Comparison of ENCODE assay signal across 28 mouse cellular contexts in genomic region chr19:46616378-46616777, GRCm38 (mm10). TPM values are rescaled to one million over a fixed set of nuclear protein-coding genes. Genes with fewer than 3 reads are reported as not detected.
DNase-seq lines count a peak whose midpoint lies in the region; ATAC-seq and TF ChIP-seq lines count a peak whose summit lies in the region.
"Had no signal": no experiment of that assay in that cellular context is flagged by ENCODE, and none has a peak within 500 bp of the region (broad histone marks: within the 10 kb centered on the region; RNA-seq: fewer than 3 reads in every experiment).

No protein-coding gene starts in this region.

- peak overlapping the region; percentile 91; the same call in 1 of the 2 replicates for H3K27ac ChIP-seq in heart, embryonic 10.5 days
- H3K27ac ChIP-seq in heart, adult 2 months = no peak overlapping the region
- H3K27ac ChIP-seq in intestine, embryonic 16.5 days (ENCODE audit: low read length) = no peak overlapping the region
- H3K27ac ChIP-seq in intestine, embryonic 15.5 days = no peak overlapping the region
- H3K27ac ChIP-seq in midbrain, embryonic 11.5 days (ENCODE audit: low read depth, low read length) = no peak overlapping the region
- H3K27ac ChIP-seq in midbrain, embryonic 14.5 days (replicated peaks; ENCODE audit: low read depth, low read length) = no peak overlapping the region
- peak overlapping the region; percentile 12; the same call in 1 of the 2 replicates for H3K27ac ChIP-seq in bone marrow, adult 2 months (ENCODE audit: control insufficient read depth, insufficient read depth, low read depth, low read length, poor library complexity)
- H3K27ac ChIP-seq: embryonic facial prominence, embryonic 13.5 days; forebrain, embryonic 12.5 days; heart, embryonic 15.5 days; hindbrain, embryonic 13.5 days; hindbrain, postnatal 0 days had no signal

- TF ChIP-seq EP300 in heart, adult 2 months (IDR thresholded peaks at IDR 0.05; ENCODE audit: insufficient read depth, low read depth, low read length) = no peak

- TF ChIP-seq POLR2A in heart, adult 2 months (IDR thresholded peaks at IDR 0.05; ENCODE audit: insufficient read depth, low read depth, low read length) = no peak
- no peak for TF ChIP-seq POLR2A in bone marrow, adult 2 months (IDR thresholded peaks at IDR 0.05; ENCODE audit: borderline replicate concordance, control insufficient read depth, low read depth, low read length)

- H3K9ac ChIP-seq in heart, adult 2 months (ENCODE audit: low read depth, low read length) = no peak overlapping the region
- H3K9ac ChIP-seq in intestine, embryonic 16.5 days (ENCODE audit: low read depth, low read length) = 0 out of 2 replicates have a peak overlapping the region, but pooled peaks have one; percentile 29
- H3K9ac ChIP-seq in intestine, embryonic 15.5 days = no peak overlapping the region
- no peak overlapping the region for H3K9ac ChIP-seq in midbrain, embryonic 11.5 days (ENCODE audit: low read length)
- no peak overlapping the region for H3K9ac ChIP-seq in midbrain, embryonic 14.5 days (replicated peaks; ENCODE audit: low read length)
- H3K9ac ChIP-seq: embryonic facial prominence, embryonic 13.5 days; forebrain, embryonic 12.5 days; heart, embryonic 15.5 days; hindbrain, embryonic 13.5 days had no signal

- peaks cover 17% of the 10 kb centered on the region for H3K36me3 ChIP-seq in heart, embryonic 10.5 days
- peaks cover 10% of the 10 kb centered on the region for H3K36me3 ChIP-seq in heart, adult 2 months (ENCODE audit: control insufficient read depth, insufficient read depth, low read length)
- H3K36me3 ChIP-seq in intestine, embryonic 16.5 days (ENCODE audit: control insufficient read depth, insufficient read depth, low read length) = 0 out of 2 replicates have a peak, but pooled peaks cover 3% of the 10 kb centered on the region
- no peaks in the 10 kb centered on the region for H3K36me3 ChIP-seq in intestine, embryonic 15.5 days
- H3K36me3 ChIP-seq in midbrain, embryonic 11.5 days (ENCODE audit: control insufficient read depth, insufficient read depth, low read length) = no peaks in the 10 kb centered on the region
- peaks cover 11% of the 10 kb centered on the region for H3K36me3 ChIP-seq in midbrain, embryonic 14.5 days (ENCODE audit: control insufficient read depth, insufficient read depth, low read length)

- no peaks in the 10 kb centered on the region for H3K27me3 ChIP-seq in heart, embryonic 10.5 days (ENCODE audit: insufficient read depth, poor library complexity, severe bottlenecking)
- no peaks in the 10 kb centered on the region for H3K27me3 ChIP-seq in heart, adult 2 months (ENCODE audit: control insufficient read depth, insufficient read depth, low read length)
- no peaks in the 10 kb centered on the region for H3K27me3 ChIP-seq in intestine, embryonic 16.5 days (replicated peaks; ENCODE audit: control insufficient read depth, insufficient read depth, low read length)
- no peaks in the 10 kb centered on the region for H3K27me3 ChIP-seq in intestine, embryonic 15.5 days (replicated peaks)
- H3K27me3 ChIP-seq in midbrain, embryonic 11.5 days (ENCODE audit: control insufficient read depth, insufficient read depth, low read length) = no peaks in the 10 kb centered on the region
- no peaks in the 10 kb centered on the region for H3K27me3 ChIP-seq in midbrain, embryonic 14.5 days (ENCODE audit: control insufficient read depth, insufficient read depth, low read length)
- H3K27me3 ChIP-seq: embryonic facial prominence, embryonic 13.5 days; forebrain, embryonic 12.5 days; heart, embryonic 15.5 days; hindbrain, embryonic 13.5 days had no signal

- H3K79me2 ChIP-seq in heart, adult 2 months (replicated peaks; ENCODE audit: control insufficient read depth, insufficient read depth, low read length) = no peaks in the 10 kb centered on the region; the same call in 1 of the 2 replicates

- no peak overlapping the region for H3K4me3 ChIP-seq in heart, embryonic 10.5 days
- H3K4me3 ChIP-seq in heart, adult 2 months = no peak overlapping the region
- H3K4me3 ChIP-seq in intestine, embryonic 16.5 days (ENCODE audit: low read length) = no peak overlapping the region
- no peak overlapping the region for H3K4me3 ChIP-seq in intestine, embryonic 15.5 days (replicated peaks)
- H3K4me3 ChIP-seq in midbrain, embryonic 11.5 days (ENCODE audit: low read depth, low read length) = no peak overlapping the region
- H3K4me3 ChIP-seq in midbrain, embryonic 14.5 days (replicated peaks; ENCODE audit: low read depth, low read length) = no peak overlapping the region
- H3K4me3 ChIP-seq in bone marrow, adult 2 months (replicated peaks; ENCODE audit: control insufficient read depth, low read depth, low read length) = no peak overlapping the region
- H3K4me3 ChIP-seq: embryonic facial prominence, embryonic 13.5 days; forebrain, embryonic 12.5 days; heart, embryonic 15.5 days; hindbrain, embryonic 13.5 days had no signal

- intact Hi-C loops in heart, adult 2 months (cut with DNase I) = no loop called here

- no peaks in the 10 kb centered on the region for H3K9me3 ChIP-seq in heart, embryonic 10.5 days
- H3K9me3 ChIP-seq in intestine, embryonic 16.5 days (ENCODE audit: control insufficient read depth, low read length) = no peaks in the 10 kb centered on the region
- no peaks in the 10 kb centered on the region for H3K9me3 ChIP-seq in intestine, embryonic 15.5 days
- H3K9me3 ChIP-seq in midbrain, embryonic 11.5 days (ENCODE audit: control insufficient read depth, low read length) = no peaks in the 10 kb centered on the region
- no peaks in the 10 kb centered on the region for H3K9me3 ChIP-seq in midbrain, embryonic 14.5 days (ENCODE audit: control insufficient read depth, low read length)
- H3K9me3 ChIP-seq: embryonic facial prominence, embryonic 13.5 days; forebrain, embryonic 12.5 days; G1E; heart, embryonic 15.5 days; hindbrain, embryonic 13.5 days had no signal

- WGBS in heart, embryonic 10.5 days = 52% methylated on average over 11 of the region's 11 CpGs
- 73% methylated on average over 11 of the region's 11 CpGs for WGBS in heart, adult 2 months
- 62% methylated on average over 11 of the region's 11 CpGs for WGBS in intestine, embryonic 16.5 days
- 54% methylated on average over 11 of the region's 11 CpGs for WGBS in intestine, embryonic 15.5 days
- WGBS in midbrain, embryonic 11.5 days = 88% methylated on average over 11 of the region's 11 CpGs
- 85% methylated on average over 11 of the region's 11 CpGs for WGBS in midbrain, embryonic 14.5 days
- 75% methylated on average over 11 of the region's 11 CpGs for WGBS in bone marrow, adult 2 months

- H3K4me2 ChIP-seq in intestine, embryonic 16.5 days (ENCODE audit: low read depth, low read length) = no peak overlapping the region
- no peak overlapping the region for H3K4me2 ChIP-seq in intestine, embryonic 15.5 days (replicated peaks)
- no peak overlapping the region for H3K4me2 ChIP-seq in midbrain, embryonic 11.5 days
- H3K4me2 ChIP-seq in midbrain, embryonic 14.5 days (ENCODE audit: low read length) = no peak overlapping the region
- H3K4me2 ChIP-seq: embryonic facial prominence, embryonic 13.5 days; forebrain, embryonic 12.5 days; heart, embryonic 15.5 days; hindbrain, embryonic 13.5 days had no signal

- no peak for ATAC-seq in intestine, embryonic 16.5 days
- no peak for ATAC-seq in intestine, embryonic 15.5 days
- ATAC-seq in midbrain, embryonic 11.5 days (ENCODE audit: low FRiP score) = no peak
- no peak for ATAC-seq in midbrain, embryonic 14.5 days (ENCODE audit: low FRiP score, low TSS enrichment)
- ATAC-seq: activated CD4-positive, CD25-positive, alpha-beta regulatory T cell, adult 4 months; CD4-positive, CD25-positive, alpha-beta regulatory T cell, adult 4 months; forebrain, embryonic 16.5 days; hindbrain, postnatal 0 days had no signal

- peaks cover 70% of the 10 kb centered on the region for H3K4me1 ChIP-seq in heart, embryonic 10.5 days
- peaks cover 29% of the 10 kb centered on the region for H3K4me1 ChIP-seq in heart, adult 2 months (ENCODE audit: control insufficient read depth, insufficient read depth, low read length)
- H3K4me1 ChIP-seq in intestine, embryonic 16.5 days (ENCODE audit: control insufficient read depth, insufficient read depth, low read length) = peaks cover 21% of the 10 kb centered on the region
- H3K4me1 ChIP-seq in intestine, embryonic 15.5 days (replicated peaks) = peaks cover 33% of the 10 kb centered on the region
- peaks cover 11% of the 10 kb centered on the region for H3K4me1 ChIP-seq in midbrain, embryonic 11.5 days (ENCODE audit: control insufficient read depth, insufficient read depth, low read length)
- peaks cover 17% of the 10 kb centered on the region for H3K4me1 ChIP-seq in midbrain, embryonic 14.5 days (ENCODE audit: control insufficient read depth, insufficient read depth, low read length)
- H3K4me1 ChIP-seq in bone marrow, adult 2 months (ENCODE audit: control insufficient read depth, insufficient read depth, low read length) = peaks cover 13% of the 10 kb centered on the region

- no peak for DNase-seq in heart, embryonic 10.5 days (ENCODE audit: low spot score)
- DNase-seq in heart, adult 2 months = no peak
- peak; percentile 78 for DNase-seq in midbrain, embryonic 11.5 days (ENCODE audit: low spot score, missing footprints)
- DNase-seq in midbrain, embryonic 14.5 days = no peak
- no peak for DNase-seq in thymus, postnatal 10 days (ENCODE audit: low spot score in 2 of 2)
- DNase-seq: adrenal gland, postnatal 14 days; B cell, adult 2 months; cerebellum, adult 18-20 months; cerebellum, adult 9-11 months; cerebellum, postnatal 36 days; gastrocnemius, postnatal 10 days; heart, adult 18-20 months; heart, postnatal 4 days had no signal

- TF ChIP-seq CTCF in heart, adult 2 months (IDR thresholded peaks at IDR 0.05) = no peak
- no peak for TF ChIP-seq CTCF in bone marrow, adult 2 months (IDR thresholded peaks at IDR 0.05; ENCODE audit: control insufficient read depth, insufficient read depth, low read length)

RNA-seq across cellular contexts. Expression of gene Wbp1l, which starts 17.5 kb away (rescaled TPM):
- polyA plus RNA-seq in heart, embryonic 10.5 days (2016; fragmentation: Nextera tagmentation; extraction: Ambion mirVana) = 53.9 and 61.8 TPM in 2 replicates
- total RNA-seq in heart, adult 2 months (2021) = 10 to 100 TPM; 53.5 to 54.2 TPM
- polyA plus RNA-seq in heart, adult 2 months (2012; rRNA removed) = 39.2 and 46.2 TPM in 2 replicates
- polyA plus RNA-seq in intestine, embryonic 16.5 days (2015; fragmentation: Nextera tagmentation; extraction: Ambion mirVana) = 39.3 and 40.0 TPM in 2 replicates
- 39.5 and 40.7 TPM in 2 replicates for polyA plus RNA-seq in intestine, embryonic 15.5 days (2015; fragmentation: Nextera tagmentation; extraction: Ambion mirVana)
- 29.0 and 30.3 TPM in 2 replicates for polyA plus RNA-seq in midbrain, embryonic 11.5 days (2014; fragmentation: Nextera tagmentation; extraction: Ambion mirVana)
- polyA plus RNA-seq in midbrain, embryonic 14.5 days (2014; fragmentation: Nextera tagmentation; extraction: Ambion mirVana) = 27.5 and 33.8 TPM in 2 replicates
- polyA plus RNA-seq in bone marrow, adult 2 months (2011; ENCODE audit: insufficient read depth, insufficient read length, low replicate concordance, missing spikeins) = 15.8 and 29.3 TPM in 2 replicates

RNA-seq across cellular contexts. Expression of gene Sfxn2, which starts 43.2 kb away (rescaled TPM):
- 14.2 and 14.5 TPM in 2 replicates for polyA plus RNA-seq in heart, embryonic 10.5 days (2016; fragmentation: Nextera tagmentation; extraction: Ambion mirVana)
- 1 to 10 TPM; 2.4 to 3.6 TPM for total RNA-seq in heart, adult 2 months (2021)
- polyA plus RNA-seq in heart, adult 2 months (2012; rRNA removed) = 2.3 and 2.7 TPM in 2 replicates
- polyA plus RNA-seq in intestine, embryonic 16.5 days (2015; fragmentation: Nextera tagmentation; extraction: Ambion mirVana) = 16.7 and 18.1 TPM in 2 replicates
- polyA plus RNA-seq in intestine, embryonic 15.5 days (2015; fragmentation: Nextera tagmentation; extraction: Ambion mirVana) = 18.2 and 20.5 TPM in 2 replicates
- 12.1 and 12.7 TPM in 2 replicates for polyA plus RNA-seq in midbrain, embryonic 11.5 days (2014; fragmentation: Nextera tagmentation; extraction: Ambion mirVana)
- 7.3 and 10.2 TPM in 2 replicates for polyA plus RNA-seq in midbrain, embryonic 14.5 days (2014; fragmentation: Nextera tagmentation; extraction: Ambion mirVana)
- 4.3 and 9.4 TPM in 2 replicates for polyA plus RNA-seq in bone marrow, adult 2 months (2011; ENCODE audit: insufficient read depth, insufficient read length, low replicate concordance, missing spikeins)

RNA-seq across cellular contexts. Expression of gene Arl3, which starts 43.4 kb away (rescaled TPM):
- 112 and 134 TPM in 2 replicates for polyA plus RNA-seq in heart, embryonic 10.5 days (2016; fragmentation: Nextera tagmentation; extraction: Ambion mirVana)
- total RNA-seq in heart, adult 2 months (2021) = 10 to 100 TPM; 36.1 to 43.4 TPM
- 38.3 and 57.0 TPM in 2 replicates for polyA plus RNA-seq in heart, adult 2 months (2012; rRNA removed)
- polyA plus RNA-seq in intestine, embryonic 16.5 days (2015; fragmentation: Nextera tagmentation; extraction: Ambion mirVana) = 53.9 and 64.5 TPM in 2 replicates
- 69.9 and 72.4 TPM in 2 replicates for polyA plus RNA-seq in intestine, embryonic 15.5 days (2015; fragmentation: Nextera tagmentation; extraction: Ambion mirVana)
- polyA plus RNA-seq in midbrain, embryonic 11.5 days (2014; fragmentation: Nextera tagmentation; extraction: Ambion mirVana) = 155 and 160 TPM in 2 replicates
- 134 and 200 TPM in 2 replicates for polyA plus RNA-seq in midbrain, embryonic 14.5 days (2014; fragmentation: Nextera tagmentation; extraction: Ambion mirVana)
- polyA plus RNA-seq in bone marrow, adult 2 months (2011; ENCODE audit: insufficient read depth, insufficient read length, low replicate concordance, missing spikeins) = 14.0 and 18.3 TPM in 2 replicates

RNA-seq across cellular contexts. Expression of gene Cyp17a1, which starts 56.6 kb away (rescaled TPM):
- 0.40 and 1.2 TPM in 2 replicates for polyA plus RNA-seq in heart, embryonic 10.5 days (2016; fragmentation: Nextera tagmentation; extraction: Ambion mirVana)
- total RNA-seq in heart, adult 2 months (2021) = not detected
- polyA plus RNA-seq in heart, adult 2 months (2012; rRNA removed) = 0.12 TPM in 1 of 2 replicates, not detected in the other
- polyA plus RNA-seq in intestine, embryonic 16.5 days (2015; fragmentation: Nextera tagmentation; extraction: Ambion mirVana) = 0.16 TPM in 1 of 2 replicates, not detected in the other
- polyA plus RNA-seq in intestine, embryonic 15.5 days (2015; fragmentation: Nextera tagmentation; extraction: Ambion mirVana) = 0.30 TPM in 1 of 2 replicates, not detected in the other
- not detected in 2 replicates for polyA plus RNA-seq in midbrain, embryonic 11.5 days (2014; fragmentation: Nextera tagmentation; extraction: Ambion mirVana)
- polyA plus RNA-seq in midbrain, embryonic 14.5 days (2014; fragmentation: Nextera tagmentation; extraction: Ambion mirVana) = not detected in 2 replicates
- polyA plus RNA-seq in bone marrow, adult 2 months (2011; ENCODE audit: insufficient read depth, insufficient read length, low replicate concordance, missing spikeins) = not detected in 2 replicates
- total RNA-seq: gastrocnemius, postnatal 10 days; gastrocnemius, postnatal 4 days; heart, adult 18-20 months; hindbrain, postnatal 0 days had no signal
- polyA plus RNA-seq: activated CD4-positive, CD25-positive, alpha-beta regulatory T cell, adult 4 months; CD4-positive, CD25-positive, alpha-beta regulatory T cell, adult 4 months; embryonic facial prominence, embryonic 13.5 days; forebrain, embryonic 12.5 days; frontal cortex, adult 2 months; G1E; hindbrain, embryonic 13.5 days; hindbrain, postnatal 0 days; intestine, embryonic 14.5 days had no signal

Comparison
In these comparisons a context has a peak if more than half of its experiments do, and no peak if none do; other contexts are left out.
1. H3K27ac ChIP-seq: peak in heart, embryonic 10.5 days (single experiment) and bone marrow, adult 2 months (single experiment); none in heart, adult 2 months (single experiment), intestine, embryonic 16.5 days (single experiment), intestine, embryonic 15.5 days (single experiment), midbrain, embryonic 11.5 days (single experiment) and midbrain, embryonic 14.5 days (single experiment).